Mouse (Mus musculus) lung, postnatal 0 days (tissue): ENCODE data around the gene Slc6a1. TPM values are rescaled to one million over a fixed set of nuclear protein-coding genes. Genes with fewer than 3 reads are reported as not detected.

Experiments used
- ATAC-seq: fragments of 200-750 bp; cut with Nextera tagmentation; 2 replicates; pipeline ENCODE4 v1.8.0; 2017; ENCODE audit warnings: moderate library complexity
- DNase-seq: peaks from one replicate; pipeline ENCODE4 v3.0.0-alpha.2; 2016; ENCODE audit warnings: low spot score
- H3K27ac ChIP-seq: fragments of 300-500 bp; sonication (generic); 2 replicates; pipeline ENCODE4 v1.5.1; 2014; ENCODE audit warnings: antibody characterized with exemption, mild to moderate bottlenecking, low read length, mixed read lengths
- H3K27me3 ChIP-seq: fragments of 300-500 bp; sonication (generic); replicated peaks from 2 replicates; pipeline ENCODE4 v1.6.1; 2014; ENCODE audit warnings: low read length, mixed read lengths; ENCODE audit not compliant: insufficient read depth
- H3K36me3 ChIP-seq: fragments of 300-500 bp; sonication (generic); 2 replicates; pipeline ENCODE4 v1.6.1; 2014; ENCODE audit warnings: low read length, mixed read lengths; ENCODE audit not compliant: insufficient read depth
- H3K4me1 ChIP-seq: fragments of 300-500 bp; sonication (generic); 2 replicates; pipeline ENCODE4 v1.6.1; 2014; ENCODE audit warnings: antibody characterized with exemption, low read depth, low read length, mixed read lengths; ENCODE audit not compliant: insufficient read depth
- H3K4me2 ChIP-seq: fragments of 300-500 bp; sonication (generic); replicated peaks from 2 replicates; pipeline ENCODE4 v1.6.1; 2014; ENCODE audit warnings: low read depth, mild to moderate bottlenecking, low read length, moderate library complexity, mixed read lengths
- H3K4me3 ChIP-seq: fragments of 300-500 bp; sonication (generic); 2 replicates; pipeline ENCODE4 v1.5.1; 2014; ENCODE audit warnings: low read depth, low read length
- H3K9ac ChIP-seq: fragments of 300-500 bp; sonication (generic); replicated peaks from 2 replicates; pipeline ENCODE4 v1.6.1; 2014; ENCODE audit warnings: low read depth, mild to moderate bottlenecking
- H3K9me3 ChIP-seq: fragments of 300-500 bp; sonication (generic); 2 replicates; pipeline ENCODE4 v1.6.1; 2016; ENCODE audit warnings: low read length, mixed read lengths
- CTCF ChIP-seq: IDR thresholded peaks from 2 replicates; pipeline ENCODE4 v1.5.1; 2016; ENCODE audit warnings: antibody characterized with exemption, mild to moderate bottlenecking
- EP300 ChIP-seq: IDR thresholded peaks from 2 replicates; pipeline ENCODE4 v1.6.1; 2016; ENCODE audit warnings: antibody characterized with exemption, mild to moderate bottlenecking, control low read depth
- WGBS: fragments of 180-500 bp; shearing (Covaris S2); extraction: QIAGEN DNeasy Blood & Tissue Kit; methylation state at CpG from one replicate; pipeline ENCODE4 v1.1.7; 2014; 5-methylcytosine and 5-hydroxymethylcytosine counted together
- polyA plus RNA-seq: library from polyadenylated mRNA; unstranded; fragments of >200 nt; fragmentation: Nextera tagmentation; extraction: Ambion mirVana; gene quantifications from 2 replicates; pipeline ENCODE4 v1.2.1, GENCODE M21; 2015

The Slc6a1 gene
- polyA plus RNA-seq, 1 experiment from 2014 or later, result not detected

DNA sequence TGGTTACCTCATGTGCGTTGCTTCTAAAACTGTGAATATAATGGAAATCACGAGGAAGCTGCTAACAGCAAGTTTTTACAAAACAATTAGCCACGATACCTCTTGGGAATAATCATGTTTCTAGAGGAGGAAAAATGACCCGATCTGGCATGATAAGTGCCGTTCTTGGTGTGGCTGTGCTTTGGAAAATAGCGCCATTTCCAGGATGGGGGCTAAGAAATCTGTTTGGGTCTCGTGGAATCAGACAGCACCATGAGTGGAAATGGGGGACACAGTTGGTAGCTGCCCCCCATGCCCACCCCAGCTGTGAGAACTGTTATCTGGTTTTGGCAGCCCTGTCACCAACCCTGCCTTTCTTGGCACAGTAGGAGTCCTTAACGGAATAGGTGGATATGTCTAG is 81.3 kb downstream of the Slc6a1 start:
- H3K9ac ChIP-seq, result no peak overlapping the region
- DNase-seq (no peak), ATAC-seq (no peak)
- H3K27me3 ChIP-seq, result no peaks in the 10 kb centered on the region
- TF ChIP-seq EP300 (no peak), CTCF (no peak)
- no peak overlapping the region for H3K27ac ChIP-seq
- no peaks in the 10 kb centered on the region for H3K4me1 ChIP-seq
- H3K9me3 ChIP-seq, result no peaks in the 10 kb centered on the region
- H3K4me2 ChIP-seq, result no peak overlapping the region
- 81% methylated on average over 8 of the region's 8 CpGs for WGBS
- H3K4me3 ChIP-seq, result no peak overlapping the region
- H3K36me3 ChIP-seq, result no peaks in the 10 kb centered on the region

- no peak for DNase-seq
- TF ChIP-seq CTCF (no peak), EP300 (no peak)
- Histone ChIP-seq H3K36me3 (no peaks in the 10 kb centered on the region), H3K4me2 (no peak overlapping the region), H3K9me3 (no peaks in the 10 kb centered on the region), H3K4me3 (no peak overlapping the region), H3K9ac (no peak overlapping the region), H3K27ac (no peak overlapping the region), H3K27me3 (no peaks in the 10 kb centered on the region), H3K4me1 (no peaks in the 10 kb centered on the region)
- 77% methylated on average over 5 of the region's 5 CpGs for WGBS
- no peak for ATAC-seq
These were observed 82.3 kb downstream of the Slc6a1 start for GRCm38 (mm10) chr6:114364734-114365133.

GRCm38 (mm10) chr6:114366191-114366590 is 83.8 kb downstream of the Slc6a1 start:
- Histone ChIP-seq H3K4me1 (no peaks in the 10 kb centered on the region), H3K27ac (no peak overlapping the region), H3K36me3 (no peaks in the 10 kb centered on the region), H3K9ac (no peak overlapping the region), H3K4me3 (no peak overlapping the region), H3K9me3 (no peaks in the 10 kb centered on the region), H3K27me3 (no peaks in the 10 kb centered on the region), H3K4me2 (no peak overlapping the region)
- ATAC-seq, result no peak
- no peak for DNase-seq
- WGBS, result 67% methylated on average over 5 of the region's 5 CpGs
- TF ChIP-seq EP300 (no peak), CTCF (no peak)

Other genes with a start within 250 kb of the Slc6a1 start
- gene Atp2b2, start 240.0 kb upstream of the Slc6a1 start, polyA plus RNA-seq, result 0.63 and 2.1 TPM in 2 replicates
- not detected in 2 replicates for gene Slc6a11, start 151.4 kb upstream of the Slc6a1 start, polyA plus RNA-seq
- 0.05 and 0.19 TPM in 2 replicates for gene Hrh1, start 115.3 kb downstream of the Slc6a1 start, polyA plus RNA-seq